Mouse (Mus musculus) liver, embryonic 12.5 days (tissue): ENCODE measurements at regions not wholly inside any gene's neighbourhood (a gene's known extent, or its start where the extent isn't known, plus 50 kb on each side); places are given as distances from the start of the nearest gene placed in this dataset.
"Not testable (repeated sequence)": the region's sequence is repeated elsewhere in the genome, so short reads cannot be mapped to it uniquely, and the experiment has no call there.

ENCODE experiments used
- ATAC-seq: fragments of 200-750 bp; cut with Nextera tagmentation; 2 replicates; pipeline ENCODE4 v1.8.0; 2017; ENCODE audit warnings: moderate number of reproducible peaks, mild to moderate bottlenecking, moderate library complexity
- H3K27ac ChIP-seq: fragments of 300-500 bp; sonication (generic); 2 replicates; pipeline ENCODE4 v1.5.1; 2016; ENCODE audit warnings: mild to moderate bottlenecking
- H3K27me3 ChIP-seq: fragments of 300-500 bp; sonication (generic); replicated peaks from 2 replicates; pipeline ENCODE4 v1.6.1; 2016; ENCODE audit warnings: mild to moderate bottlenecking, moderate library complexity
- H3K36me3 ChIP-seq: fragments of 300-500 bp; sonication (generic); 2 replicates; pipeline ENCODE4 v1.6.1; 2016; ENCODE audit warnings: mild to moderate bottlenecking, moderate library complexity
- H3K4me1 ChIP-seq: fragments of 300-500 bp; sonication (generic); 2 replicates; pipeline ENCODE4 v1.6.1; 2016
- H3K4me2 ChIP-seq: fragments of 300-500 bp; sonication (generic); 2 replicates; pipeline ENCODE4 v1.6.1; 2016; ENCODE audit warnings: mild to moderate bottlenecking, moderate library complexity
- H3K4me3 ChIP-seq: fragments of 300-500 bp; sonication (generic); 2 replicates; pipeline ENCODE4 v1.5.1; 2016; ENCODE audit warnings: mild to moderate bottlenecking, moderate library complexity
- H3K9ac ChIP-seq: fragments of 300-500 bp; sonication (generic); 2 replicates; pipeline ENCODE4 v1.6.1; 2016; ENCODE audit warnings: mild to moderate bottlenecking, moderate library complexity
- H3K9me3 ChIP-seq: fragments of 300-500 bp; sonication (generic); replicated peaks from 2 replicates; pipeline ENCODE4 v1.6.1; 2016; ENCODE audit warnings: mild to moderate bottlenecking, moderate library complexity
- WGBS: fragments of 180-500 bp; shearing (Covaris S2); methylation state at CpG from one replicate; pipeline ENCODE4 v1.1.7; 2016; ENCODE audit not compliant: insufficient replicate concordance; 5-methylcytosine and 5-hydroxymethylcytosine counted together

- Histone ChIP-seq H3K27me3 (no peaks in the 10 kb centered on the region), H3K9ac (no peak overlapping the region), H3K27ac (no peak overlapping the region), H3K4me3 (no peak overlapping the region), H3K9me3 (no peaks in the 10 kb centered on the region), H3K4me1 (0 out of 2 replicates have a peak, but pooled peaks cover 6% of the 10 kb centered on the region), H3K4me2 (no peak overlapping the region), H3K36me3 (no peaks in the 10 kb centered on the region)
- 84% methylated on average over 11 of the region's 11 CpGs for WGBS
- ATAC-seq = no peak
These were observed 145.7 kb downstream of the Cand1 start for GRCm38 (mm10) chr10:119094166-119094565.

GRCm38 (mm10) chr10:119087886-119088285, 152.0 kb downstream of the Cand1 start:
- Histone ChIP-seq H3K4me1 (peaks cover 30% of the 10 kb centered on the region), H3K4me2 (no peak overlapping the region), H3K36me3 (no peaks in the 10 kb centered on the region), H3K4me3 (no peak overlapping the region), H3K9ac (no peak overlapping the region), H3K27ac (no peak overlapping the region), H3K27me3 (no peaks in the 10 kb centered on the region), H3K9me3 (no peaks in the 10 kb centered on the region)
- ATAC-seq = peak; percentile 42; the same call in 1 of the 2 replicates
- 70% methylated on average over 4 of the region's 4 CpGs for WGBS

- Histone ChIP-seq H3K4me1 (peaks cover 30% of the 10 kb centered on the region), H3K9ac (0 out of 2 replicates have a peak overlapping the region, but pooled peaks have one; percentile 0), H3K4me2 (peak overlapping the region; percentile 32), H3K36me3 (no peaks in the 10 kb centered on the region), H3K27ac (peak overlapping the region; percentile 76), H3K27me3 (no peaks in the 10 kb centered on the region), H3K9me3 (no peaks in the 10 kb centered on the region), H3K4me3 (no peak overlapping the region)
- peak; percentile 42 for ATAC-seq
- WGBS = 33% methylated on average over 5 of the region's 5 CpGs
These were observed 152.7 kb downstream of the Cand1 start for GRCm38 (mm10) chr10:119087071-119087665.

GRCm38 (mm10) chr10:119086450-119086849, 153.4 kb downstream of the Cand1 start:
- Histone ChIP-seq H3K27me3 (no peaks in the 10 kb centered on the region), H3K9me3 (no peaks in the 10 kb centered on the region), H3K4me1 (peaks cover 30% of the 10 kb centered on the region), H3K4me3 (no peak overlapping the region), H3K27ac (peak overlapping the region; percentile 76), H3K36me3 (no peaks in the 10 kb centered on the region), H3K4me2 (peak overlapping the region; percentile 32), H3K9ac (0 out of 2 replicates have a peak overlapping the region, but pooled peaks have one; percentile 0)
- peak; percentile 87 for ATAC-seq
- WGBS = 16% methylated on average over 5 of the region's 5 CpGs

GRCm38 (mm10) chr10:119083431-119083830, 156.4 kb downstream of the Cand1 start:
- Histone ChIP-seq H3K4me1 (peaks cover 52% of the 10 kb centered on the region), H3K27me3 (no peaks in the 10 kb centered on the region), H3K27ac (no peak overlapping the region), H3K4me2 (no peak overlapping the region), H3K9me3 (no peaks in the 10 kb centered on the region), H3K9ac (no peak overlapping the region), H3K36me3 (no peaks in the 10 kb centered on the region), H3K4me3 (no peak overlapping the region)
- WGBS = 59% methylated on average over 4 of the region's 4 CpGs
- no peak for ATAC-seq

GRCm38 (mm10) chr10:119082861-119083260, 157.0 kb downstream of the Cand1 start:
- Histone ChIP-seq H3K36me3 (no peaks in the 10 kb centered on the region), H3K9me3 (no peaks in the 10 kb centered on the region), H3K4me3 (no peak overlapping the region), H3K4me1 (peaks cover 52% of the 10 kb centered on the region), H3K27ac (no peak overlapping the region), H3K9ac (no peak overlapping the region), H3K27me3 (no peaks in the 10 kb centered on the region), H3K4me2 (no peak overlapping the region)
- 76% methylated on average over 2 of the region's 2 CpGs for WGBS
- no peak for ATAC-seq

GRCm38 (mm10) chr10:119081766-119082165, 158.1 kb downstream of the Cand1 start:
- H3K9me3 ChIP-seq, H3K27ac ChIP-seq, H3K9ac ChIP-seq, H3K4me3 ChIP-seq, H3K27me3 ChIP-seq, H3K4me2 ChIP-seq, H3K36me3 ChIP-seq, ATAC-seq: not testable (repeated sequence)
- peaks cover 44% of the 10 kb centered on the region for H3K4me1 ChIP-seq
- WGBS = 72% methylated on average over 3 of the region's 3 CpGs

GRCm38 (mm10) chr10:119076100-119076566, 163.7 kb downstream of the Cand1 start:
- peaks cover 26% of the 10 kb centered on the region for H3K4me1 ChIP-seq
- ATAC-seq = 0 out of 2 replicates have a peak, but pooled peaks have one; percentile 20
- 0 out of 2 replicates have a peak overlapping the region, but pooled peaks have one; percentile 37 for H3K27ac ChIP-seq
- H3K4me2 ChIP-seq = peak overlapping the region; percentile 16
- H3K9me3 ChIP-seq = no peaks in the 10 kb centered on the region
- no peaks in the 10 kb centered on the region for H3K27me3 ChIP-seq
- no peaks in the 10 kb centered on the region for H3K36me3 ChIP-seq
- no peak overlapping the region for H3K4me3 ChIP-seq
- H3K9ac ChIP-seq = no peak overlapping the region
- WGBS = 55% methylated on average over 12 of the region's 12 CpGs

GRCm38 (mm10) chr10:119074887-119075286, 165.0 kb downstream of the Cand1 start:
- Histone ChIP-seq H3K9ac (no peak overlapping the region), H3K36me3 (no peaks in the 10 kb centered on the region), H3K4me2 (no peak overlapping the region), H3K27me3 (no peaks in the 10 kb centered on the region), H3K9me3 (no peaks in the 10 kb centered on the region), H3K27ac (no peak overlapping the region), H3K4me3 (no peak overlapping the region), H3K4me1 (peaks cover 19% of the 10 kb centered on the region)
- ATAC-seq = no peak
- WGBS = 77% methylated on average over 15 of the region's 15 CpGs

- WGBS = 75% methylated on average over 3 of the region's 3 CpGs
- Histone ChIP-seq H3K36me3 (no peaks in the 10 kb centered on the region), H3K9ac (no peak overlapping the region), H3K4me3 (no peak overlapping the region), H3K27ac (no peak overlapping the region), H3K4me1 (peaks cover 10% of the 10 kb centered on the region), H3K9me3 (no peaks in the 10 kb centered on the region), H3K4me2 (no peak overlapping the region), H3K27me3 (no peaks in the 10 kb centered on the region)
- no peak for ATAC-seq
These were observed 165.9 kb downstream of the Cand1 start for GRCm38 (mm10) chr10:119073991-119074390.

GRCm38 (mm10) chr10:119069410-119069809, 170.4 kb downstream of the Cand1 start:
- Histone ChIP-seq H3K4me2 (no peak overlapping the region), H3K27me3 (no peaks in the 10 kb centered on the region), H3K4me1 (peaks cover 16% of the 10 kb centered on the region), H3K9ac (no peak overlapping the region), H3K4me3 (no peak overlapping the region), H3K27ac (no peak overlapping the region), H3K9me3 (peaks cover 4% of the 10 kb centered on the region; the same call in 1 of the 2 replicates), H3K36me3 (no peaks in the 10 kb centered on the region)
- ATAC-seq = no peak
- 54% methylated on average over 11 of the region's 11 CpGs for WGBS

GRCm38 (mm10) chr10:119067838-119068237, 172.0 kb downstream of the Cand1 start:
- H3K9me3 ChIP-seq = peaks cover 4% of the 10 kb centered on the region; the same call in 1 of the 2 replicates
- H3K27me3 ChIP-seq = no peaks in the 10 kb centered on the region
- WGBS = 64% methylated on average over 6 of the region's 6 CpGs
- H3K4me3 ChIP-seq = no peak overlapping the region
- ATAC-seq = no peak
- no peak overlapping the region for H3K4me2 ChIP-seq
- no peaks in the 10 kb centered on the region for H3K36me3 ChIP-seq
- H3K4me1 ChIP-seq = peaks cover 32% of the 10 kb centered on the region
- H3K9ac ChIP-seq = no peak overlapping the region
- H3K27ac ChIP-seq = no peak overlapping the region
